Mouse (Mus musculus) spleen, postnatal 10 days (tissue): ENCODE measurements around the gene Rft1.

Experiments
- DNase-seq, 2 experiments: peaks; one replicate each; pipeline ENCODE4 v3.0.0; 2021 to 2022; ENCODE audit warnings: low spot score in 2 of 2

The Rft1 gene

DNA sequence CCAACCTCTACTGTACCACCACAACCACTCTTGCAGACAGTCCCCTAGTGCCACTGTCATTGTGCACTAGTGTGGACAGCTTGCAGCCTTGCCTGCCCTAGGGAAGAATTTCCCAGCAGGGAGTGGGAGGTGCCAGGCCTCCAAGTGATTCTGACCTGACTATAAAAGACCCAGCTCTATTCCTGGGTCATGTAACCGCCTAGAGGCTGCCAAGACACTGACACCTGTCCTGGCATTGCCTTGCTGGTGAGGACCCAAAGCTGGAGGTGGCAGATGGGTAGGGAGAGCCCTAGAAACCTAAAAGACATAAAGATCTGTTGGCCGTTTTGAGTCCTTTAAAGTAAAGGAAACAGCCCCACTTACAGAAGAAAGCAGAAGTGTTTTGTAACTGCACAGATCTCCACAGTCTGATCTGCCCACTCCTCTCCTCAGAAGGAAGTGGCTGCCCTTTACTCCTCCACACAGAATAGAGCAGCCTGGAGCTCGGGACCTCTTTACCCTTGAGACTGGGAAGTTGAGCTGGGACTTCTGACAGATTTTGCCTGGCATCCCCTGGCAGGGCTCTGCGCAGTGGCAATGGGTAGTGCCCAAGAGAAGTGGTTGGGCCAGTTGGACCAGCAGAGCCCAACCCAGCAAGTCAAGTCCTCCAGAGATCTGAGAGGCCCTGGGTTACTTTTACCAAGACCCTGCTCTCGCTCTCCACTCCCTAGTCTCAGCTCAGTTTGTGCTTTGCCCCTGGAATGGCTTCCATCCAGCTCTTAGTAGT lies 23.2 kb upstream of the Rft1 start:
- no peak for DNase-seq

DNA sequence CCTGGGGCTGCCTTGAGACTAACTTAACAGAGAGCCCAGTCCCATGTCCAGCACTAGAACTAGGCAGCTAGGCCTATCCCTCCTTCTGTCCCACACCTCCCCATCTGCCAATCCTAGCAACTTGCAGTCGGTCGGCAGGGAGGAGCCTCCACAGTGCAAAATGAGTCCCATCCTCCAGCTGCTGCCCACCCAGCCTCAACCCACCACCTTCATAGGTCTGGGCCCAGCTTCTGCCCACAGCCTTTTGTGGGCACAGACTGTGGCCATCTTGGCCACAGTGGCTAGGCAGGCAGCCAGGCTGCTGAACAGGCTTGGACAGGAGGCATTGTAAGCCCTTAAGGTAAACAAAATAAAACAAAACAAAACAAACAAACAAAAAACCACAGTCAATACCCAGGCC lies 22.3 kb upstream of the Rft1 start:
- no peak for DNase-seq

DNA sequence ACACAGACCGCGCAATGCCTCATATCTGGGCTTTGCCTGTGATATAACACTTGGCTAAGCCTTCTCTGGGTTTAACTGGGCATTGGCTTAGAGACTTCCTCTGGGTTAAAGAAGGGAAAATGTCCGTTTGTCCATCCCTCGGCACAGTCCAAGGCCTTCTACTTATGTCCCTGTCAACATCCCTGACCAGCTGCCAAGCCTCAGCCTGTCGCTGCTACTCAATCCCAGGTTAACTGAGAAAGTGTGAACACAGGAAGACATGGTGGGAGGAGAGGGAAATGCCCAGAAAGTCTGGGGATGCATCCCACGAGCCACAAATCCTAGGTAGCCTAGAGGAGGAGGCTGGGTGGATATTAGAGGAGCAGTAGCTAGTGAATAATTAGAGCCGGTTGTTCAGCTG lies 20.5 kb upstream of the Rft1 start:
- no peak for DNase-seq

DNA sequence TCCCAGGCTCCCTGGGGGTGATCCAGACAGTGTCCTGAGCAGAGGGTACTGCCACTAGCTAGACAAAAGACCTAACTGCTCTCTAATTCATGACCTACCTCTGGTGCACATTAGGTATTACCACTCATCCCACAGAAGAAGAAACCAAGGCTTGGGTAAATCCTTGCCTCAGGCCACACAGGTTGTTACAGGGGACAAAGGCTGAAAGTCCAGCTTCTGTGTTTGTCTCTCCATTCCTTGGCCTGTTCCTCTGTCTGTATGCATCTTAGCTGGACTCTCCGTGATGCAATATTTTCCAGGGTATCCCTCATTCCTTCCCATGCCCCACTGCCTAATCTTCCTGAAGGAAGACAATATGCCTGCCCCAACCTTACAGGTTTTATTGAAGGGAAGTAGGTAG lies 19.7 kb upstream of the Rft1 start:
- no peak for DNase-seq

DNA sequence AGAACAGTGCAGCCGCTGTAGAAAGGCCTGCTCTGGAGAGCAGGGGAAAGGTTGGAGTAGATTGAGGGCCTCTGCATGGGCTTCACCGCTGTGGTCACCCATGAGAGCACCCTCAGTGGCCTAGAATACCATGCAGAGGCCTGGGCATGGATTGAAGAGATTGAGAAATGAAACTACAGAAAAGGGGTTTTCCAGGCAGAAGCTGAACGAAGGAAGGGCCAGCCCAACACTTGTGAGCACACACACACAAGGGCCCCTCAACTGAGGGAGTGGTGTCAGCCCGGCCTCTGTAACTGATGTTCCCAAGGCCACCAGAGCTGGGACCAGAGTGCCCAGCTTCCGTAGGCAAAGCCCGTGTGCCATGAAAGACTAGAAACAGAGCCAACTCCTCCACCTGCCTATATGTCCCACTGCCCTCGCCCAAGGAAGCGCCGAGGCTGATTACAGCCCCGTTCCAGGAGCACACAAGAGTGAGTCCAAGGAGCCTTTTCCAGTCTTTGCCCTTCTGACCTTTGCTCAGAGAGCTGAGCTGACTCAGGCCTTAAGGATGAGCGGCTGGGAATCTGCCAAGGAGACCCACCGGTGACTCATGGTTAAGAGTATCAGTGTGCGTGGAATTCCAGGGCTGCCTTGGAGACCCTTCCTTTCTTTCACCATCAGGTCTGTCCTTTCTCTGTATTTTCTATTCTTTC lies 18.8 kb upstream of the Rft1 start:
- DNase-seq, result peak in 1 of 2 experiments; percentile 36

DNA sequence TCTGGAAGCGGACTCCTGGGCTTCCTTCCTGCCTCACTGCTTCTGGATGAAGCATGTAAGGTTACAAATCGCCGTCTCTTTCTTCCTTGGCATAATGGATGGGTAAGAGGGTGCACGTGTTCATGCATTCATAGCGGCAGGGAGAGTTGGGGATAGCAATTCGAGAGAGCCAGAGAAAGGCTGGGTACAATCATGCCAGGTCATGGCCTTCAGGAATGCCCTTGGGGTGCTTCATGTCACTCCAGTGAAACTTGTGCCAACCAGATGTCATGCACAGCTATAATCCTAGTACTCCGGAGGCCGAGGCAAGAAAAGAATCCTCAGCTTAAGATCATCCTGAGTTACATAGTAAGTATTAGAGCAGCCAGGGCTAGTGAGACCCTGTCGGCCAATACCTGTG lies 17.7 kb upstream of the Rft1 start:
- no peak for DNase-seq

DNA sequence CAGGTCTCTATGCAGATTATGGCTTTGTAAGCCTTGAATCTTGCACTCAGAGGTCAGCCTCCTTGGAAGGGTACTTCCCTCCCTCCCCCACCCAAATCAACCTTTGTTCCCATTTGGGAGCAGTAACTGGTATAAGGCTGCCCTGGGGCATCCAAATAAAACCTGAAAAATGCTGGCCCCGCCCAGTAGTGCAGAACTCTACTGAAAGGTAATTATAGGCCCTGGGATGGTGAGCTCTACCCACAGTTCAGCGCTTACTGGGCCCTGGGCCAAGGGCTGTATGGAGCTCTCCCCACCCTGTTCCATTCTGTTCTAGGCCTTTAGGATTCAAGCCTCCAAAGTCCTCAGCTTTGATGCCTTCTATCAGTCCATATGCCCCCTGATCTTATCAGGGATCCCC lies 17.1 kb upstream of the Rft1 start:
- DNase-seq, result no peak

DNA sequence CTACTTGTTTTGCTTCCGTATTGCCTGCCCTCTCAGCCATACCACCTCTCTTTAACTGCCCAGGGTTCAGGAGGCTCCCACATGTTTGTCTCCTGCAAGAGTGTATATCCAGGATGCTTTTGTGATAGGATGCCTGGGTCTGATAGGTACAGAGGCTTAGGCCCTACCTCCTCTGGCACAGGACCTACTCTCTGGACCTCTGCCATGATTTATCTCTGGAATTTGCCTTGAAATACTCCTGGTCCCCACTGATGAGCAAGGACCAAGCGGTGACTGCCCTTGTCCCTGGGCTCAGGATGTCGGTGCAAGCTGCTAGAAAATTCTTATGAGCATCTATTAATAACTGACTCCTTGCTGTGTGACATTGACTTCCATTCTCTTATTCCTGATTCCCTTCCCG lies 16.2 kb upstream of the Rft1 start:
- no peak for DNase-seq

DNA sequence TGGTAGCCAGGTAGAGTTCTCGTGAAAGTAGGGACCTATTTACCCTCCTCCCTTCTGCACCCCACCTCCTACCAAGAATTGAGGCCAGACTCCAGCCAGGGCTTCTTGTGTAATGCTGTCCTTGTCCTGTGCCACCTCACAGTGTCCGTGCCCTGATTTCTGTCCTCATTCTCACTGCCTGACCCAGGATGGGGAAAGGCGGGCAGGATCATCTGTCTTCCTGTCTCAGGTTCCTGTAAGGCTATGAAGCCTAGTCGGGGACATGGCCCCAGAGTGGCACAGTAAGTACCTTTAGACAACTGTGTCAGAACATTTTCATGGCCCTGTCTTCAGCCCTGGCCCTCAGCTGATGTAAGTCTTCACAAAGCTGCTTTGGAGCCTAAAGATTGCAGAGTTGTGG lies 15.5 kb upstream of the Rft1 start:
- no peak for DNase-seq

DNA sequence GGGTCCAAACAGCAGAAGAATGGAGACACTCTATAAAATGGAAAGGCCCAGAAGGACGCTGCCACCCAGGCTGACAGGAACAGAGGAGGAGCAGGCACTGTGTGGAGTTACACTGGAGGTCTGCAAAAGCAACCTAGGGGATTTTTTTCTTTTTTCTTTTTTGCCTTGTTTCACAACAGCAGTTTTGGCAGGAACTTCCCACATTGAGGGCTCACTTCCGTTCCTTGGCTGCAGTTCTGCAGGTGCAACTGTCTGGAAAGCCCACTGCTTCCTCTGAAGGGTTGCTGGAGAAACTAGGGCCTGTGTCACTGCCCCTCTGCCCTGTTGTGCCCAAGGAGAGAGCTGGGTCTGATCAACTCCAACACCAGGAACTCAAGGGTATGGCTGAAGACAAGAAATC lies 12.4 kb upstream of the Rft1 start:
- DNase-seq, result no peak

DNA sequence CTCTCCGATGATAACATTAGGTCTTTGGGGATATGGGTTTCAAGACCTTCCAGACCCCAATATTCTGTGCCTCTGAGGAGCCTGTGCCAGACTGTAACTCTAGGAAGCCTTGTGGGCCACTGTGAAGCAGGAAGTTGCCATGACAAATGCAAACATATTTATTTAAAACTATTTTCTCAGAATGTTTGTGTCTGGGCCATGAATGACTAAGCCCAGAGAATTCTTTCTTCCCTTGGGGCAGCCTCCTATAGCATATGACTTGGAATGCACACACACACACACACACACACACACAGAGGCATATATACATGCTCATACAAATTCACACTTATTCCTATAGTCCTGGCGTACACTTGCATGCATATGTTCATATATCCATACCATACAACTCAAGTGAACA lies 10.1 kb upstream of the Rft1 start:
- no peak for DNase-seq

DNA sequence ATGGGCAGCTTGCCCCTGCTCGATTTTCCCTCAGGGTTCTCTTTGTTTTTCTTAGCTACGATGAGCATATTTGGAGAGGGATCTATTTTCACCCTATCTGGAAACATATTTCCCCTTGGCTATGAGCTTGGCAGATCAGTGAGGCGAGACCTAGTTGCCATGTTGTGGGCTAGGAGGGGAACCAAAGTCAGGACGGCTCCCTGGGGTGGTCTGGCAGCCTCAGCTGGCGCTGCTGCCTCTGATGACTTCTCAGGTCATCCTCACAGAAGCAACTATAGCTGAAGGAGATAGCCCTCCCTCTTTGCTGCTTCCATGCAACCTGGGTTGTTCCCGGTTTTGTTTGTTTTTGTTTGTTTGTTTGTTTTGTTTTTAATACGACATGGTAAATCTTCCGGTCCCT lies 9.1 kb upstream of the Rft1 start:
- DNase-seq, result no peak

DNA sequence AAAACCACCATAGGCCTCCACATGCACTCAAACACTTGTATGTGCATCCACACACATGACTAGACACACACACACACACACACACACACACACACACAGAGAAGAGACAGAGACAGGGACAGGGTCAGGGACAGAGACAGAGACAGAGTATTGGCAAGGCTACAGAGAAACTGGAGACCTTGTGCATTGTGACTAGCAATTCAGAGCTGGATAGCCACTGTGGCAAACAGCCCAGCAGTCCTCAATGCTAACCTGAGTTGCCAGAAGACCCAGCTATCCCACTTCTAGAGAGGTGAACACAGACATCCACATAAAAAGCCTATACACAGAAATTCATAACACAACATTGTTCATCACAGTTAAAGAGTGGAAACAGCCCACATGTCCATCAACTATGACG lies 7.7 kb upstream of the Rft1 start:
- no peak for DNase-seq

DNA sequence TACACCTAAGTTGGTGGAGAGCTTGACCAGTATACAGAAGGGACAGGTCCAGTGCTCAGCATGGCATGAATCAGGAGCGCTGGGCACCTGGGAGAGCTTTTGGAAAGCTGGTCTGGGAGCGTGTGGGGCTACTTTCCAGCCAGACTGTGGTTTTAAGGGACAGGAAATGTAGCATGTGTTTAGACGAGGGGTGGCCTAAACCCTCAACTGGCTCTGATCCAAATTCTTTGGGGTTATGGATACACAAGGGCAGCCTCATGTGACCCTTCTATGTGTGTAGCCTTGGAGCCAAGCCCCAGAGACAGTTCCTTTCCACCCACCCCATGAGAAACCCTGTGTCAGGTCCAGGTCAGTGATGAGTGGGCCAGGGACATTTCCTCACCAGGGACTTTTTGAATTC lies 5.7 kb upstream of the Rft1 start:
- no peak for DNase-seq

DNA sequence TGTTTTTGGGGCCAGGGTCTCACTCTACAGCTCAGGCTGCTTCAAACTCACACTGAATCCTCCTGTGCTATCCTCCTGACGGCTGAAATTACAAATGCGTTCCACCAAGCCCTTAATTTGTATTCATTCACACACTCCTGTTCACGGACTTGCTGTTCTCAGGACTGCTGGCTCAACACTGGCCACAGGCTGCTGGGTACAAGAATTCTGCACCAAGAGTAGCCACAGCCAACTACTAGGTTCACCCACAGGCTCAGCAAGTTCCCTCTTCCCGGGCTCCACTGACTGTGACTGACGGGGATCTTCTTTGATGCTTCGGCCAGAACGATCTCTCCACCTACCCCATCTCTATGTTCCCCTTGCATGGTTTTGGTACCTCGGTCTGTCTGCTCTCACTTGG lies 4.4 kb upstream of the Rft1 start:
- DNase-seq, result no peak

DNA sequence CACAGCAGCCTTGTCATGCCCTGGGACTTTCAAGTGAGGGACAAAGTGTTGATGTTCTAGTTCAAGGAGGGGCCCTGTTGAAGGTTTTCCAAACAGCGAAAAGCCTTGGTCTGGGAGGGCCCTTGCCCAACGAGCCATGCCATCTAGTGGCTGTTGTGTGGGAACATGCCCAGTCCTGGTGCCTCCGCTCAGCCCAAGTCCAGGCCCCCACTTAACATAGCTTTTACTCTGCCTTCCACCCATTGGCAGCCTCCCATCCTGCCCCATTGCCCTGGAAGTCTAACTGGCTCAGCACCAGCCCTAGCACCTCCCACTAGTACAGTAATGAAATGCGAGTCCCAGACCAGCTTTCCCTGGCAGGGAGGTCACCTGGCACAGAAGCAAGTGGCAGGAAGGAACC lies 3.2 kb upstream of the Rft1 start:
- peak in 1 of 2 experiments; percentile 28 for DNase-seq

DNA sequence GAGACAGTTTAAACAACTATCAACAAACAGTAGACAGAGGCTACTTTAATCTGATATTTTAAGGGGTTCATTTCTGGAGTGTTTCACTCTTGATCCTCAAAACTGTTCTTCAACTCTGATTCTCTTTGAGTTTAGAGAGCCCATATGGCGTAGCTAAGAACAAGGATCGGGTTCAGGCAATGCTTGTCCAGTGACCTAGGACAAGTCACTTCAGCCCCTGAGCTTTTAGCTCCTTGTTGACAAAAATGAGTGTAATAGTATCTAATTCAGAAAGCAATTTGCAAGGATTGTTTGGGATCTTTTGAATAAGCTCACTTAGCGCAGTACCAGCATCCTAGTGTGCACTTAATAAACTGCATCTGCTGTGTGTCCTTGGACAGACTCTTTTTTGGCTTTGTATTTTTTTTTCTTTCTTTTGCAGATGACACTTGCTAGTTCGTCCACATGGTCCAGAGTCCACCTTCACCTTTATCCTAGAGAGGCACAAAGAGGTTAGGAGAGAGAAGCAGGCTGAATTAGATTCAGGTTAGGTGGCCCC lies 600 bp downstream of the Rft1 start:
- no peak for DNase-seq

DNA sequence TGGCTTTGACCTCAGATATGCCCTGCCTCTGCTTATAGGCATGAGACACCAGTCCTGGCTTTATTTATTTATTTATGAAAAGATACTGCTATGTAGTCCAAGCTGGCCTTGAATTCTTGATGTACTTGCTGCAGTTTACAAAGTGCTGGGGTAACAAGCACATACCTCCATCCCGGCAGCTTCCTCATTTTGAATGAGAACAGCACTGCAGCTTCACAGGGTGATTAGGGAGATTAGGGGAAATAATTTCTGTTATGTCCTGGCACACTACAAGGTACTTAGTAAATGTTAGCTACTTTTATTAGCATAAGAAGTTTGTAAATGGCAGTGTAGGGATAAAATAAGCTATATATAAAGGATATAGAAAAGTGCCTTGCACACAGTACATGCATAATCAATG lies 1.4 kb downstream of the Rft1 start:
- no peak for DNase-seq

DNA sequence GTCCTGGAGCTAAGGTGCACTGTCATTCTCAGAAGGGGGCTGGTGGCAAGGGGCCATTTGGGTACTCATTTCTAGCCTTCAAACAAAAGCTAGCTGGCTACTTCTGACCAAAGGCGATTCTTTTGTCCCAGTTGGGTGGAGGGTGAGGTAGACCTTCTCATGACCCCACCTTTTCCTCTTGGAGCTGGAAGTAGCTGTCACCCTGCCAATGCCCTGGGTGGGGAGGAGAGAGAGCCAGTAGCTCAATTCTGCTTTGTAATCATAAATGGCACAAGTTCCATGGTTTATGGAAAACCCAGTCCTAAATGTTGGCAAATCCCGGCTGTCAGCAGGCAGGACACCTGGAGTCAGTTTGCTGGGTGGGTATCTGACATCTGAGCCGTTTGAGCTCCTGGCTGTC lies 11.9 kb downstream of the Rft1 start:
- DNase-seq, result no peak

DNA sequence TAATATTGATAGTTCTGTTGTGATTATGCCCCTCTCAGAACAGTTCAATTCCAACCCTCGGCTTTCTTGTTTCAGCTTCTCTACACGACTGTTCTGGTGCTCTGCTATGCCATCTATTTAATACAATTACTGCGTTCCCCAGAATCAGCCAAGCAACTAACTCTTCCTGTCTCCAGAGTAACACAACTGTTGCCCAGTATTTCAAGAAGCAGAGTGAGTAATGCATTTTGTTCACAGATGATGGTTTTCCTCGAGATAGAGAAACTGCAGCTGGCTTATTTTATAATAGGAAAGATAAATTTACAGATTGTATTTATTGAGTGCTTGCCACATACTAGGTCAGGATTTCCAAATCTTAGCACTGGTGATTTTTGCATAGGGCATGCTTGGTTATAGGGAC lies 12.4 kb downstream of the Rft1 start:
- no peak for DNase-seq

DNA sequence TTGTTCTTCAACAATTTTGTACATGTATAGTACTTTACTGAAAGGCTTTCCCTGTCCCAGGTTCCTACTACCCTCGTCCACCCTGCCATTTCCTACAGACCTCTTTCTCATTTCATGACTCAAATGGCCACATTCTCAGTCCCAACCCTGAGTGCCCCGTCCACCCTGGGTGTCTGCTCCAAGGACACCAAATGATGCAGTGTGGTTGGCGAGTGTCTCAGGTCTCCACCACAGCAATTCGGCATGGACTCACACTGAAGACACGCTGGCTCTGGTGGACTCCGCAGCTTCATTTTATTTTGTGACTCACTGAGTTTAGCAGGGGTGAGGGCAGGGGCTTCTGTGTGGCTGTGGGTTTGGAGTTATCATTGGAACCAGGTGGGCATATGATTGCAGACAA lies 16.0 kb downstream of the Rft1 start:
- DNase-seq, result no peak

DNA sequence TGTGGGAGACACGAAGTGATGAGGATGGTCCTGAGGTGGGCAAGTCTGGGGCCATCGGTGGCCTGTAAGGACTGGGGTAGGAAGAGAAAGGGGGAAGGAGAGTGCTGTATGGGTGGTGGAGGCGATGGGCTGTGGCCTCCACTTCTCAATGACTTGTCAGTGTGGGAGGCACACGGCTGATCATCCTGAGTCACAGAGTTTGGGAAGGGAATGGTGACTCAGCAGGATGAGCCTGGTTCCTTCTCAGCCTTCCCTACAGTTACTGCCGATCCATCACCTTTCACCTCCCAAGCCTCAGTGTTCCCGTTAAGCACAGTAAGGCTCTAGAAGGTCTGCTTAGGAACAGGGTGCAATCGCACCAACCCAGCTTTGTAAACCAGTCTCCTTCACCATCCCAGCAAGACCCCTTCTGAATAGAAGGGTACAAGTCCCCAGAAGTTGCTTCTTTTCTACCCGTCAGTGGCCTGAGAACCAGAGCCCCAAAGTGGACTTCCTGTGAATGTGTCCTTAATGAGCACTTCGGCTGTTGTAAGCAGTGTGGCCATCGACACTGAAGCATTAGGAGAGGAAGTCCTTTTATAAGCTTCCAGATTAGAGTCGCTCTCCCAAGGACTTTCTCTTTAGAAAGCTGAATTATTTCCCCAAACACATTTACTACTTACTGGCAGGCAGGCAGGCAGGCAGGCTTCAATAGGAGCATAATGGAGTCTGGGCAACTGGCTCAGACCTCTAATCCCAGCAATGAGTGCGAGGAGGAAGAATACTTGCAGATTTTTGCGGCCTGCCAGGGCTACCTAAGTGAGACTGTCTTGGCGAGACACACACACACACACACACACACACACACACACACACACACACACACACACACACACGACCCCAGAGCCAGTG lies 17.2 kb downstream of the Rft1 start:
- no peak for DNase-seq

DNA sequence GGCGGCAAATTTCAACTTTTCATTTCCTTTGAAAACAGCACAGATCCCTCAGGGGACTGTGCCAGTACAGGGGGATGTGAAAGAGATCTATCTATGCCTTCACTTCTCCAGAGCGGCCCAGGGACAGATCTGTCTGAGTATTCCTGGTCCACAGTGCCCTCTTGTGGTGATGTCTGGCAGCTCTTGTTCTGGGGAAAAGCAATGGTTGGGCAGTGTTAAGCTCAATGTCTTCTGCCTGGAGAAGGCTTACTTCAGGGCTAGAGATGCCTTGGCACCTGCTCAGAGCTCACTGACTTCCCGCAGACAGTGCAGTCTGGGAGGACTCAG lies 17.8 kb downstream of the Rft1 start:
- peak; percentile 77 to 90 for DNase-seq
